Mouse (Mus musculus): ENCODE results near the gene Nme3. TPM values are rescaled to one million over a fixed set of nuclear protein-coding genes. Genes with fewer than 3 reads are reported as not detected.

Gene Nme3
- total RNA-seq, 1 experiment from 2014 or later, result 22.5 TPM

DNA sequence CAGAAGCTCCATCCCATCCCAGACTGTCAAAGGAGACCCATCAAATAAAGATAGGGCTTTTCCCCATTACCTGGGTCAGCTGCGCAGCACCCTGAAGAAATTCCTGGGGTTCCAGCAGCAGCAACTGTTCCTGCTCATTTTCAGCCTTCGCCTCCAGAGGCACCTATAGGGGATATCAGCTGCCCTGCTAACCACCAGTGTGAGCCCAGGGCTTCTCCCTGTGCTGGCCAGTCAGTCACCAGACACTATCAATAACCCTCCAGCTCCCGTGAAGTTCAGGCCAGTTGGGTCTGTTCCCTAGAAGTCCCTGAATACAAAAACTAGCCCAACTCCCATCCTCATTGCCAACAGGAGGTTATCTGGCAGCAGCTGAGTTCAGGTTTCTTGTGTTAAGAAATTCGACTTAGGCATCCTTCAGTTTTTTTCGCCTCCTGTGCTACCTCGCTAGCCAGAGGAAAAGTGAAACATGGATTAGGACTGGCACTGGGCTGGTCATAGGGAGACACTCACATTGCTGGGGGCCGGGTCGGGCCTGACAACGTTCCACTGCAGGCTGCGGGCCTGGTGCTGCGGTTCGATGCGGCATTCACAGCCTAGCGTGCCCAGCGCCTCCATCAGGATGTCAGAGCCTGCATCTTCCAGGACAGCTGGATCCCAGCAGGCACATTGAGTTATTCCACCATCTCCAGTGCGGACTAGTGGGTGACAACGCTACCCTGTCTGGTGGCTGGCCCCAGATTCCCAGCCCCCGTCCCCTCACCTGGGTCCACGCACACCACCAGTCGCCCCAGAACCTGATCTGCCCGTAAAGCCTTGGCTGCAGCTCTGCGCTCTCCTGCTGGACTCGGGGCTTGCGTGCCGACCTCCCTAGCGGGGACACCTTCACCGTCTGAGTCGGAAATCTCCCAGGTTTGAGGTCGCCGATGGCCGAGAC lies 2.0 kb upstream of the Nme3 start:
- no peak; a peak in 1 of 4 replicates for ATAC-seq (replicated peaks in 1 of 2; ENCODE audit: insufficient read depth in 1 of 2, low FRiP score in 2 of 2, low TSS enrichment in 1 of 2, low read depth in 1 of 2, poor library complexity in 2 of 2, severe bottlenecking in 2 of 2)

DNA sequence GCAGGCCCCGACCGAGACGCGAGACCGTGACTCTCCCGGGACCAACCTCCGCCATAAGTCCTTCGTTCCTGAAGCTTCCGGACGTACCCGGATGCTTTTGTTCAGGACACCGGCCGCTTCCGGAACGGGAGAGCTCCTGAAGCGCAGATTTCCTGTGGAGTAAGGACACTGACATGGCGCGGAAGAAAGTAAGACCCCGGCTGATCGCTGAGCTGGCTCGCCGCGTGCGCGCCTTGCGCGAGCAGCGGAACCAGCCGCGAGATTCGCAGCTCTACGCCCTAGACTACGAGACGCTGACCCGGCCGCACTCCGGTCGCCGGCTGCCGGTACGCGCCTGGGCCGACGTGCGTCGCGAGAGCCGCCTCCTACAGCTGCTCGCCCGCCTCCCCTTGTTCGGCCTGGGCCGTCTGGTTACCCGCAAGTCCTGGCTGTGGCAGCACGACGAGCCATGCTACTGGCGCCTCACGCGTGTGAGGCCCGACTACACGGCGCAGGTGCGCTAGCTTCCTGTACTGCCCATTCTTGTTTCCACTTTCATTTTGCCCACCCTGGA lies 1.2 kb upstream of the Nme3 start, which contains the start of the genes Eme2 and Mrps34:
Gene Eme2, minus strand, starts transcription at position 93 of the 553 bp plus-strand sequence.
Gene Mrps34, plus strand, starts transcription at position 122 of the 553 bp plus-strand sequence.
- peak; percentile 25 to 44; a peak in 3 of 4 replicates for ATAC-seq (replicated peaks in 1 of 2; ENCODE audit: insufficient read depth in 1 of 2, low FRiP score in 2 of 2, low TSS enrichment in 1 of 2, low read depth in 1 of 2, poor library complexity in 2 of 2, severe bottlenecking in 2 of 2)

DNA sequence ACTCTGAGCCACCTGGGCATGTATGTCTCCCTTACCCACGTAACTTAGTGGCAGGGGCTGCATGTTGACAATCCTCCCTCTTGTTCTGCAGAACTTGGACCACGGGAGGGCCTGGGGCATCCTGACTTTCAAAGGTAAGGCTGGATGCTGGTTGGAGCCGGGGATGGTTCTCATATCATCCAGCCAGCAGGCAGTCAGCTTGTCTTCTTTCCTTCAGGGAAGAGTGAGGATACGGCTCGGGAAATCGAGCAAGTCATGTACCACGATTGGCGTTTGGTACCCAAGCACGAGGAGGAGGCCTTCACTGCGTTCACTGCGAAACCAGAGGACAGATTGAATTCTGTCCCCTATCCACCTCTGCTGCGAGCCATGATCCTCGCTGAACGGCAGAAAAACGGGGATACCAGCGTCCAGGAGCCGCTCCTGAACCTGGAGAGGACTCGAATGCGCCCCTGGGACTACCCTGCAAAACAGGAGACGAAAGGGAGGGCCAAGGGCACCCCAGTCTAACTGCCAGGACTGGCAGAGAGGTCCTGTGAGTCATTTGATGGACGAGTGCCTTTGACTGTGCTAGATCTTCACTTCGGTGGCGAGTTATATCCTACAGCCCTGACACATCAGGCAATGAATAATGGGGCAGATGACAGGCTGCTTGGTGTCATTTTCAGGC lies 594 bp upstream of the Nme3 start:
- ATAC-seq (replicated peaks in 1 of 2; ENCODE audit: insufficient read depth in 1 of 2, low FRiP score in 2 of 2, low TSS enrichment in 1 of 2, low read depth in 1 of 2, poor library complexity in 2 of 2, severe bottlenecking in 2 of 2), result peak in 1 of 2 experiments; percentile 2; a peak in 1 of 4 replicates

DNA sequence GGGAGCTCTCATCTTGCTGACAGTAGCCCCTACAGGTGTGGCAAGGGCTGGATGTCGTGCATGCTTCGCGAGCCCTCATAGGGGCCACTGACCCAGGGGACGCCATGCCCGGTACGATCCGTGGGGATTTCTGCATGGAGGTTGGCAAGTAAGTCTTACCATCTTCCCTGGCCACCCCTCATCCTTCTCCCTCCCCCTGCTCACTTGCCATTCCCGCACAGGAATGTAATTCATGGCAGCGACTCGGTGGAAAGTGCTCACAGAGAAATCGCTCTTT lies 631 bp downstream of the Nme3 start:
- ATAC-seq (replicated peaks in 1 of 2; ENCODE audit: insufficient read depth in 1 of 2, low FRiP score in 2 of 2, low TSS enrichment in 1 of 2, low read depth in 1 of 2, poor library complexity in 2 of 2, severe bottlenecking in 2 of 2), result no peak

DNA sequence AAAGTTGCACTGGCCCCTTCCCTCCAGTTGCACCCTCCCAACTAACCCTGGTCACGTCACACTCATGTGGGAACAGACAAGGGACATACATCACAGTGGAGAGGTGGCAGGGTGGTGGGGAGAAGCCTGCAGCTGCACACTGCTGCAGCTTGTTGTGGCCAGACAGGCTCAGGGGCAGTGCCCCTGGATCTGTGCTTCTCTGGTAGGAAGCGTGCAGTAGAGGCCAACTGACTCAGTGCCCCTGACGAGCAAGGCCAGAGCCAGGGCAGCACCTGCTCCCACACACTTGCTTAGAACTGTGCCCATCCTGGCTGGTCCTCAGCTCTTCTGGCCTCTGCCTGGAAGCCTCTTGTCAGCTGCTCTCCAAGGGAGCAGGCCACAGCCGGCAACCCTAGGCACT lies 1.3 kb downstream of the Nme3 start:
- ATAC-seq (replicated peaks in 1 of 2; ENCODE audit: insufficient read depth in 1 of 2, low FRiP score in 2 of 2, low TSS enrichment in 1 of 2, low read depth in 1 of 2, poor library complexity in 2 of 2, severe bottlenecking in 2 of 2), result no peak

DNA sequence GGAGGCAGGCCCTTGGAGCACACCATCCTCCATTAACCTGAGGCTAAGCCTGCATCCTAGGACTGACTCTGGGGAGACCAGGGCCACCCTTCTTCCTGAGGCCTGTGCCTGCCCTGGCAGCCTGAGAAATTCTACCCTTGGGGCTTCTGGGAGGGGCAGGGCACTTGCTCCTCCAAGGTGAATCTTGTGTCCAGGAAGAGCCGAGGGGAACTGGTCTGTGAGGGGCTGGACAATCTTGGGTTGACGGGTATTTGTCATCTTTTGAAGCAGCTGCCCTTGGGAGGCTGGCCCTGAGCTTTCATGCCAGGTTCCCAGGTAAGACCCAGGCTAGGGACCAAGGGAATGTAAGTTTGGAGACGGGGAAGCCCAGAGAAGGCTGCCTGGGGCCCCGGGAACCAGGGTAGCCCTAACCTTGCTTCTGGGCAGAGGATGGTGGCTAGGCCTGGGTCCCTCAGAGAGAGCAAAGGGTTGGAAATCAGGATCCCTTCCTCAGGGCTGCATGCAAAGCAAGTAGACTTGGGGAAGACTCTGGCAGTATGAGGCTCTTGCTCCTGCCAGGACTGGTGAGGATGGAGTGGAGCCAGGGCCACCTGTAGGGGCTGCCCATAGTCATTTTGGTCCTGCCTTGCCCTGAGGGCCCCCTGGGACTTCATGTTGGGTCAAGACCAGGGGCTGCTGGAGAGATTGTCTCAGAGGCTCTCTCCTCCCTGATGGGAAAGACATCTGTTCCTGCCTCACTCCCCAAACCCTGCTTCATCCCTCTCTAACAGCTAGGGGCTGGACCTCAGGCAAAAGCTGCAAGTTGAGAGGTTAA lies 1.9 kb downstream of the Nme3 start:
- no peak for ATAC-seq (replicated peaks in 1 of 2; ENCODE audit: insufficient read depth in 1 of 2, low FRiP score in 2 of 2, low TSS enrichment in 1 of 2, low read depth in 1 of 2, poor library complexity in 2 of 2, severe bottlenecking in 2 of 2)

DNA sequence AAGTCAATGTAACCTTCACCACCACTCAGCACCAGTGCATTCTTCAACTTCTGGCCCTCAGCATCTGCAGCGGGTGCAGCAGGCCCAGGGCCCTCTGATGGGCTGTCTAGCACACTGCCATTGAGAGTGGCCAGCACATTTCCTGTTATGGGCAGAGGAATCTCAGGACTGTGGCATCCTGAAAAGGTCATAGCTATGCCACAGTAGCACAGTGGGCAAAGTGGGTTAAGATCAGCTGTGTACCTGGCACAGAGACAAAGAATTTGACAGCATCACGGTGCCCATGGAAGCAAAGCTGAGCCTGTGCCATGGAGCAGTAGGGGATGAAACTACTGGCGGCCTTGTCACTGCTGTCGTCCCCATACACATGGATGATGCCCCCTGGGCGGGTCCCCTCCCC lies 2.9 kb downstream of the Nme3 start:
- ATAC-seq (replicated peaks in 1 of 2; ENCODE audit: insufficient read depth in 1 of 2, low FRiP score in 2 of 2, low TSS enrichment in 1 of 2, low read depth in 1 of 2, poor library complexity in 2 of 2, severe bottlenecking in 2 of 2), result no peak

DNA sequence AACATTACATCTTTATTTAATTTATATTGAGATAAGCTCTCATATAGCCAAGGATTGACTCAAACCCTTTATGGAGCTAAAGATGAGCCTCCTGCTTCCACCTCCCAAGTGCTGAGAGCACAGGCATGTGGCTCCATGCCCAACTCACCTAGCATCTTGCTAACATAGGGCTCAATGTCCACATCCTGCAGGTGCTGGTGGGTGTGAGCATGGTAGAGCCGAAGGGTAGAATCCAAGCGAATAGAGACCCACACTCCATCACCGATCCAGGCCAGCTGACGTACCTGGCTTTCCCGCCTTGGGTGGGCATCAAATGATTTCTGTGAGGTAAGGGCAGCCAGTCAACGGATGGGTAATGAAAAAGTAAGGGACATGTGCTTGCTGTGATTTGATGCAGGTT lies 3.7 kb downstream of the Nme3 start:
- no peak for ATAC-seq (replicated peaks in 1 of 2; ENCODE audit: insufficient read depth in 1 of 2, low FRiP score in 2 of 2, low TSS enrichment in 1 of 2, low read depth in 1 of 2, poor library complexity in 2 of 2, severe bottlenecking in 2 of 2)

DNA sequence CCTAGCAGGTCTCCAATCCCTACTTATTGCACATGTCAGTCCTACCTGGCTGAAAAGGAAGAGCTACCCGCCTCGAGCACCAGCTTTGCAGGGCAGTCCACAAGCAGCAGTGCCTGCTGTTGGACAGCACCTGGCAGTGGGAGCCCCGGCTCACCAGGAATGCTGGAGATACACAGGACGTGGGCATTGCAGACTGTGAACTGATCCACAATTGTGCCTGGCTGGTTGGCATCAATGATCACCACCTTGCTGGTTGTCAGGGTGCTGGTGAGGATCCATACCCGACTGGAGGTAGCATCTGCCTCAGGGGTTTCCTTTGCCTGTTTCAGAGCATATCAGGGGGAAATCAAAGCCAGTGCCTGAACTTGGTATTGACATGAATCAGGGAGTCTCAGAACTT lies 5.8 kb downstream of the Nme3 start:
- ATAC-seq (replicated peaks in 1 of 2; ENCODE audit: insufficient read depth in 1 of 2, low FRiP score in 2 of 2, low TSS enrichment in 1 of 2, low read depth in 1 of 2, poor library complexity in 2 of 2, severe bottlenecking in 2 of 2), result no peak

DNA sequence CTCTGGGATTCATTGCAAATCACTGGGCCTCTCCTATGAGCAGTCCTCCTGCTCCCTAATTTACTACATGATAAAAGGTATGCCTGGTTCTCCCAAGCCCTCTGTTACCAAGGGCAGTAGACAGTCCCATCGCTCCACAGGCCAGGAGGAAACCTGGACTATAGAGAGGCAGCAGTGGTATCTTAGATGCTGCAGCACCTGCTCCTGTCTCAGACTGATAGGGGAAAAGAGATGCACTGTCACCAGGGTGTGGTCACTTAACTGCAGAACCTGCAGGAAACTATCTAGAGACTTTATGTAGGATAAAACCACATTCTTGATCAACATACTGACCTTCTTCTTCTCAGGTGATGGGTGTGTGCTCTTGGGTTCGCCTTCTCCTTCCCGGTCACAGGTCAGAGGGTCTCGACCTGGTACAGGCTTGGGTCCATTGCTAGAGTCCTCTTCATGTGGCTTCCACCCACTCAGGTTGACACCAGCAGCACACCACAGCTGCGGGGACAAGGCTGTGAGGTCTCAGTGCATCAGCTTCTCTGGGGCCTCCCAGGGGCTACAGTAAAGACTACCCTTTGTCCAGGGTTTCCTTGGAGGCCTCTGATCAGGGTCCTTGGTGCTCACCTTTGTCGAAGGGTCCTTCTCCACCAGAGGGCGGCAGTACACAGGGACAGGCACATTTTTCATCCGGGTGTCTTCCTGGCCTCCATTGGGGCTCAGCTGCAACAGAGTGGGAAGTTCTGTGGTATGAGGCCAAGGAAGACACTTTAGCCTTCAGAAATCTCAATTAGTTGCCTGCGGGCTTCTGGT lies 6.6 kb downstream of the Nme3 start:
- peak; percentile 18 to 44; a peak in 1 of 4 replicates for ATAC-seq (replicated peaks in 1 of 2; ENCODE audit: insufficient read depth in 1 of 2, low FRiP score in 2 of 2, low TSS enrichment in 1 of 2, low read depth in 1 of 2, poor library complexity in 2 of 2, severe bottlenecking in 2 of 2)

DNA sequence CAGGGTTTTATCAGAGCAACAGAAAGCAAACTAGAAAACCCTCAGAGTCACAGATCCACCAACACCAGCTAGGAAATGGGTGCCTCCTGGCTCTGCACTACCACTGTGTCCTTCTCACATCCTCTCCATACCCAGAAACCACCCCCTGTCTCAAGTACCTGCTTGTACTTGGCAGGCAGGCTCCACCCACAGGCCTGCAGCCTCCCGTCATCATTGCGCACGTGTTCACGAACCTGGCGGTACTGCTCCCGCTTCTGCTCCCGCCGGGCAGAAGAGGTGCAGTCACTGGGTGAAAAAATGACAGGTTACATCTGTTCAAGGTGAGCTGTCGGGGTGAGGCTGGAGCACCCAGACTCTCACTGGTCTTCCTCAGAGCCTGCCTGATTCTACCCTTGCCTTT lies 7.5 kb downstream of the Nme3 start:
- no peak for ATAC-seq (replicated peaks in 1 of 2; ENCODE audit: insufficient read depth in 1 of 2, low FRiP score in 2 of 2, low TSS enrichment in 1 of 2, low read depth in 1 of 2, poor library complexity in 2 of 2, severe bottlenecking in 2 of 2)

DNA sequence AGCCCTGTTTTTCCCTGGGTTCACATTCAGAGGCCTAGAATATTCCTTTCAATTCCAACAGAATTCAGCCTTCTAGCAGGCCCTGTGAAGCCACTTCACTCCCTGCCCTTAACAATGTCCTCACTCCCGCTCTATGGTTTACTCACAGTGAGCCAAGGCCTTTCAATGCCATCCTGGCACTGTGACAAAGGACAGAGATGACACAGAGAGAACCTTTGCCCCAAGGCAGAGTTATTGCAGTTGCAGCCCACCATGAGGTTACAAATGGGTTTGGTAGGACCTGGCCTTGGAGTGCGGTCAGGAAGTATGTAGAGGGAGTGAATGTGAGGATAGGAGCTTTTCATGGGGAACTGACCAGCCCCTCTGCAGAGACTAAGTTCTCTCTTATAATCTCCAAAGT lies 11.3 kb downstream of the Nme3 start:
- no peak for ATAC-seq (replicated peaks in 1 of 2; ENCODE audit: insufficient read depth in 1 of 2, low FRiP score in 2 of 2, low TSS enrichment in 1 of 2, low read depth in 1 of 2, poor library complexity in 2 of 2, severe bottlenecking in 2 of 2)

DNA sequence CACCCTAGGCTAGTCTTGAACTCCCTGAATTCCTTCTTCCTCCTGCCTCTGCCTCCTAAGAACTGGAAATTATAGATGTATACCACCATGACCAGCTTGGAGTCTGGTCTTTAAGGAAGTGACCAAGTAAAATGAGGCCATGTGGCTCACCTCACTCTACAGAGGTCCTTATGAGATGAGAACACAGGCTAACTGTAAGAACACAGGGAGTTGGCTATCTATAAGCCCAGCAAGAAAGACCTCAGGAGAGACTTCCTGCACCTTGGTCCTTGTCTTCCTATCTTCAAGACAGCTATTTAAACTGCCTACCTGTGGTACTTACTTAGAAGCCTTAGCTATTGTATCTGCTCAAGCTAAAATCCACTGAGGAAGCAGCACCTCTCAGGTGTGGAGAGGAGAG lies 17.7 kb downstream of the Nme3 start:
- no peak for ATAC-seq (replicated peaks in 1 of 2; ENCODE audit: insufficient read depth in 1 of 2, low FRiP score in 2 of 2, low TSS enrichment in 1 of 2, low read depth in 1 of 2, poor library complexity in 2 of 2, severe bottlenecking in 2 of 2)

DNA sequence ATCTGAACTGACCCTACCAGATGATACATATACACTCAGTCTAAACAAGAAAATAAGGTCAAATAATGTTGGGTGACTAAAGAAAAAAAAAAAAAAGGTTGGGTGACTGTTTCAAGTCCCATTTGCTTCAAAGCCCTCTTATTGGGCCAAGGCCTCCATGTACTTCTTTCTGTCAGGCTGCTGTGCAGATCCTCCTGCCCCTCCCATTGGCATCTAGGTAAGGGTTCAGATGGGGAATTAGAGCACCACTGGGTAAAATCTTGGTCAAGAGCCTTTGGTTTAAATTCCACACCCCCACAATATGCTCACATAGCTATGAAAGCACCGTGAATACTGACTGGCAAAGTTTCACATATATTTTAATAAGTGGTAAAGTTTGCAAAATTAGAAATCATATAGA lies 26.9 kb downstream of the Nme3 start:
- no peak for ATAC-seq (replicated peaks in 1 of 2; ENCODE audit: insufficient read depth in 1 of 2, low FRiP score in 2 of 2, low TSS enrichment in 1 of 2, low read depth in 1 of 2, poor library complexity in 2 of 2, severe bottlenecking in 2 of 2)

DNA sequence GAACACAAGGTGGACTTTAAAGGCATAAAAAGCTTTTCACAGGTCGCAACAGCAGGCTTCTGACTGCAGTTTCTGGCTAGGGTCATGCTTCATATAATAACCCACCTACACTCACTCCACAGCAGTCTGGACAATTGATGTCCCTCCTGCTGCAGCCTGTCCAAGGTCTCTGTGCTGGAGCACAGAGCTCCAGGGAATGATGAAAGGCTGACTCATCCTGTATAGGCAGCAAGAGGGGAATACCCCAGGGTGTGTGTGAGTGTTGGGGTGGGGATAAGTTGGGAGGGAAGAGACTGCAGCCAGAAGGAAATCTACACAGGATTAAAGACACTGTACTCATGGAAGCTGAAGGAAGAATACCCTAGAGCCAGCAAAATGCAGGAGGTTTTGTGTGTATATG lies 33.2 kb downstream of the Nme3 start:
- no peak for ATAC-seq (replicated peaks in 1 of 2; ENCODE audit: insufficient read depth in 1 of 2, low FRiP score in 2 of 2, low TSS enrichment in 1 of 2, low read depth in 1 of 2, poor library complexity in 2 of 2, severe bottlenecking in 2 of 2)

DNA sequence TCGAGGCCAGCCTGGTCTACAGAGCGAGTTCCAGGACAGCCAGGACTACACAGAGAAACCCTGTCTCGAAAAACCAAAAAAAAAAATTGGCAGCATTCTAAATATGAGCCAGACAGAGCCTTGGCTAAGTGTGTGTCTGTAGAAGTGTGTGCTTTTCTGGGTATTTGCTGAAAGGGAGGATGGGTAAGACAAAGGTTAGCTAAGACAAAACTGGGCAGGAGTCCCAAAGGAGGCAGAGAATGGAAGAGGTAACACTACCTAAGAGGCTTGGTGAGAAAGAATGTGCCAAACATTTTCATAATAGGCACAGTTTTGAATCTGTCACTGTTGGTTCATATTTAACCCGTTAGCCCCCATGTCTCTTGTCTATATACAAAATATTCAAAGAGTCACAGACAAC lies 36.1 kb downstream of the Nme3 start:
- ATAC-seq (replicated peaks in 1 of 2; ENCODE audit: insufficient read depth in 1 of 2, low FRiP score in 2 of 2, low TSS enrichment in 1 of 2, low read depth in 1 of 2, poor library complexity in 2 of 2, severe bottlenecking in 2 of 2), result no peak

DNA sequence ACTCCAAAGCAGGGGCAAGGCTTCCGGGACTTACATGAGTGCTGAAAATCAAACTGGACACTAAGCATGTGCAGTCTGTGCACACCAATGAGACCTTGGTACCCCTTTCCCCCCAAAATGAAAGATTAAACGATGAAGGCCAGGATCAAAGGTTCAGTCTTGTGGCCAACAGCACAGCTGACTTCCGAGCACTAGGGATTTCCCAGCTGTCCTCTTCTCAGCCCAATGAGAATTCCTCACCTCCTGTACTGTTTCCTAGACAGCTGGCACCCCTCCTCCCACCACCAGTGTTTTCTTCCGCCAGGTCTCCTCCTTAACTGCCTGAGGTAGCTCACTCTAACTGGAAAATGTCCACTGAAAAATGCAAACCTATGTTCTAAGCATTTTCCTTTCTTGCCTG lies 36.9 kb downstream of the Nme3 start:
- no peak for ATAC-seq (replicated peaks in 1 of 2; ENCODE audit: insufficient read depth in 1 of 2, low FRiP score in 2 of 2, low TSS enrichment in 1 of 2, low read depth in 1 of 2, poor library complexity in 2 of 2, severe bottlenecking in 2 of 2)
